Mouse (Mus musculus) testis, adult 2 months (tissue): ENCODE results near the gene Foxp1. TPM values are rescaled to one million over a fixed set of nuclear protein-coding genes. Genes with fewer than 3 reads are reported as not detected.

Source experiments
- H3K27ac ChIP-seq: fragments of 200-500 bp; 2 replicates; pipeline ENCODE4 v1.5.1; 2012; ENCODE audit warnings: low read depth, low read length; ENCODE audit not compliant: control insufficient read depth, insufficient read depth
- H3K27me3 ChIP-seq: fragments of 200-500 bp; 2 replicates; pipeline ENCODE4 v1.6.1; 2012; ENCODE audit warnings: mild to moderate bottlenecking, low read length, moderate library complexity; ENCODE audit not compliant: control insufficient read depth, insufficient read depth
- H3K36me3 ChIP-seq: fragments of 200-500 bp; 2 replicates; pipeline ENCODE4 v1.6.1; 2012; ENCODE audit warnings: mild to moderate bottlenecking, low read length; ENCODE audit not compliant: control insufficient read depth, insufficient read depth
- H3K4me1 ChIP-seq: fragments of 200-500 bp; 2 replicates; pipeline ENCODE4 v1.6.1; 2012; ENCODE audit warnings: low read length; ENCODE audit not compliant: control insufficient read depth, insufficient read depth
- H3K4me3 ChIP-seq: fragments of 200-500 bp; 2 replicates; pipeline ENCODE4 v1.5.1; 2012; ENCODE audit warnings: low read depth, mild to moderate bottlenecking, low read length, moderate library complexity, mixed read lengths; ENCODE audit not compliant: control insufficient read depth
- CTCF ChIP-seq: fragments of 200-500 bp; IDR thresholded peaks from 2 replicates; pipeline ENCODE4 v1.5.1; 2012; ENCODE audit warnings: low read depth, mild to moderate bottlenecking, inconsistent platforms, low read length, moderate library complexity; ENCODE audit not compliant: control insufficient read depth, insufficient read depth, insufficient replicate concordance
- POLR2A ChIP-seq: fragments of 200-500 bp; IDR thresholded peaks from 2 replicates; pipeline ENCODE4 v1.6.1; 2012; ENCODE audit warnings: low read depth, mild to moderate bottlenecking, inconsistent platforms, low read length, moderate library complexity; ENCODE audit not compliant: control insufficient read depth
- polyA plus RNA-seq: library from polyadenylated mRNA; depleted of rRNA; stranded (reverse); fragments of >200 nt; gene quantifications from 2 replicates; pipeline ENCODE4 v1.2.3, GENCODE M21; 2012

The Foxp1 gene
- polyA plus RNA-seq, 1 experiment: 34.8 TPM

DNA sequence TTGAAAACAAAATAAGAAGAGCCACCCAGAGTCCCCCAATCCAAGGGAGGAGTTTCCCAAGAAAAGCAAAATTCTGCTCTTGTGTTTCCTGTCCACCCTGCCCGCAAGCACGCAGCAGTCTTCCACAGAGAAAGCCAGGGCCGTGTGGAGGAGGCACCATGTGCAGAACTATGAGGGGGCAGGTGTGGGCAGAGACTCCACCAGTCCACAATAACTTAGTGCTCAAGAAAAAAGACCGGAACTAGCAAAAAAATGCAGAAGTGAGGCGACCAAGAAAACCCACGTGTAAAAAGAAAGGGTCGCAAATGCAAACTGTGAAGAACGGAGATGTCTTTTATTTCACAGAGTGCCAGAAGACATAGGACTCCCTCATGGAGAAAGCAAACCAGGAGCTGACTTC is 227.0 kb downstream of the Foxp1 start:
- TF ChIP-seq POLR2A: no peak
- no peak for TF ChIP-seq CTCF
- no peaks in the 10 kb centered on the region for H3K27me3 ChIP-seq
- H3K27ac ChIP-seq: no peak overlapping the region
- no peak overlapping the region for H3K4me3 ChIP-seq
- no peaks in the 10 kb centered on the region for H3K4me1 ChIP-seq
- no peaks in the 10 kb centered on the region for H3K36me3 ChIP-seq

GRCm38 (mm10) chr6:99289220-99289619 is 233.3 kb downstream of the Foxp1 start:
- TF ChIP-seq CTCF (no peak), POLR2A (no peak)

GRCm38 (mm10) chr6:99285026-99285425 is 237.5 kb downstream of the Foxp1 start:
- Histone ChIP-seq H3K36me3 (no peaks in the 10 kb centered on the region), H3K4me3 (no peak overlapping the region), H3K27me3 (no peaks in the 10 kb centered on the region), H3K4me1 (no peaks in the 10 kb centered on the region), H3K27ac (no peak overlapping the region)
- no peak for TF ChIP-seq CTCF
- no peak for TF ChIP-seq POLR2A

More at GRCm38 (mm10) chr6:99289220-99289619, 233.3 kb downstream of the Foxp1 start:
- Histone ChIP-seq H3K36me3 (no peaks in the 10 kb centered on the region), H3K27ac (no peak overlapping the region), H3K27me3 (no peaks in the 10 kb centered on the region), H3K4me3 (no peak overlapping the region), H3K4me1 (no peaks in the 10 kb centered on the region)

DNA sequence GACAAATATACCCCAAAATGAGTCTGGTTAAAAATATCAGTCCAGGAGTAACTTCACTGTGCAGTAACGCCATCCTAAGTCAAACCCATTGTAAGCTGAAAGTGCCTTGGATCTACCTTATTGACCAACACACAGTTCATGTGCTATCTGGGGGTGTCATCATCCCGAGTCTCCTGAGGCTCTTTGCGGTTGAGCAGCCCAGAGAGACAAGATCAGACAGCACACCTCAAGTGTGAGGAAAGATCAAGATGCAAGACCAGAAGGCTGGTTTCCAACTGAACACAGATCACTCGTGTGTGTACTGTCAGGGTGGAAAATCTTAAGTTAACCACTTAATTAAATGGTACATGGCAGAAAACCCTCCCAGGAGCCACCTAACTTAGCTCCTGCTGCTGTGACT is 238.5 kb downstream of the Foxp1 start:
- H3K4me3 ChIP-seq: no peak overlapping the region
- no peaks in the 10 kb centered on the region for H3K4me1 ChIP-seq
- no peak overlapping the region for H3K27ac ChIP-seq
- TF ChIP-seq CTCF (no peak), POLR2A (no peak)
- H3K36me3 ChIP-seq: no peaks in the 10 kb centered on the region
- no peaks in the 10 kb centered on the region for H3K27me3 ChIP-seq

DNA sequence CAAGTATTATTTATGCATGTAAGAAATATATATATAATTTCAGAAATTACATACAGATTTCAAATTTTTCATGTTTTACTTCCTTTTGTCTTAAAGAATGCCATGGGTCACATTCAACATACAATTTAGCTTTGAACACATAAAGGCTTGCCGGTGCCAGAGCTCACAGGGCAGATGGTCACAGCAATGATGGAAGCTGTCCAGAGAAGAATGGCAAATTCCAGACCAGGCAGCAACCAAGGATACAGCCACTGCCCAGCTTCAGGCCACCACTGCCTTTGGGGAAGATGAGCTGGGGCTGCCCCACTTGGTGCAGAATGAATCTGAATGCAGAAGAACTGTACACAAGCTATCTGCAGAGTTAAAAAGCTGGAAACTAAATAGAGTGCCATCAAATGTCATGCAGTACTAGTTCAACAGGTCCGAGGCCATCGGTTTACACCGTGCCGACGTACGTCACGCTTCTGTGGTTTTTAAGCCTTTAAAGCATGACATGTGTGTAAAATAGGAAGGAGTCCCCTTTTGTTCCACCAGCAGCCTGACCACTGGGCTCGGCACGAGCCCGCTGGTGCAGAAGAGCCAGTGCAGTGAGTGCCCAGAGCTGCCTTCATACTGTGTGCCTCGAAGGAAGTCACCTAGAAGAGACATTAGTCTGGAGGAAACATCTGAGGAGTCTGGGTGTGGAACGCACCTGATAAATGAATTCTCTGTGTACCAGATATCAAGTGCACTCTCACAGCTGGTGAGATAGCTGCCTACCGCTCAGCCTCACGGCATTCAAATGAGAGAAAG is 239.5 kb downstream of the Foxp1 start:
- no peak overlapping the region for H3K27ac ChIP-seq
- no peak for TF ChIP-seq CTCF
- TF ChIP-seq POLR2A: no peak
- no peaks in the 10 kb centered on the region for H3K4me1 ChIP-seq
- H3K27me3 ChIP-seq: no peaks in the 10 kb centered on the region
- no peaks in the 10 kb centered on the region for H3K36me3 ChIP-seq
- H3K4me3 ChIP-seq: no peak overlapping the region

DNA sequence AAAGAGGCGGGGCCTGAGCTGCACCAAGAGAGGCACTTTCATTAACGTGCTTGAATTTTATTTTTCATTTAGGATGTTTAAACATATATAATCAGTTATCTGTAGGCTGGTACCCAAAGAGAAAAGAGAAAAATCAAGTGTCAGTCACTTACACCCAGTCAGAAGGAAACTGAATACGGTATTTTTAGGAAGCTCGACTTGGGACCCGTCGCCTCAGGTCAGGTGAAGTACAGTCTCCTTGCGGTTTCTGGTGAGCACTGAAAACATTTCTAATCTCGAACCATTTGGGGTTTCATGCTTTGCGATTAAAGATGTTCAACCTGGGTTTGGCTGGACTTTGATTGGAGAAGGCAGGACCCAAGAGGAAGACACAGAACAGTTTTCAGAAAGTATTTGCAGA is 241.1 kb downstream of the Foxp1 start:
- Histone ChIP-seq H3K27me3 (no peaks in the 10 kb centered on the region), H3K4me3 (no peak overlapping the region)

GRCm38 (mm10) chr6:99280619-99281018 is 241.9 kb downstream of the Foxp1 start:
- no peaks in the 10 kb centered on the region for H3K36me3 ChIP-seq
- H3K27me3 ChIP-seq: no peaks in the 10 kb centered on the region
- H3K4me1 ChIP-seq: no peaks in the 10 kb centered on the region
- TF ChIP-seq POLR2A: no peak
- no peak overlapping the region for H3K4me3 ChIP-seq
- H3K27ac ChIP-seq: no peak overlapping the region

More for the DNA sequence above, 241.1 kb downstream of the Foxp1 start:
- H3K27ac ChIP-seq: no peak overlapping the region
- TF ChIP-seq POLR2A (no peak), CTCF (no peak)
- H3K36me3 ChIP-seq: no peaks in the 10 kb centered on the region
- H3K4me1 ChIP-seq: no peaks in the 10 kb centered on the region
